Mouse (Mus musculus): Measurements from ENCODE around the gene Pxn. TPM values are rescaled to one million over a fixed set of nuclear protein-coding genes. Genes with fewer than 3 reads are reported as not detected.

Gene Pxn
- polyA plus RNA-seq, 1 experiment from 2014 or later: 15.2 TPM

DNA sequence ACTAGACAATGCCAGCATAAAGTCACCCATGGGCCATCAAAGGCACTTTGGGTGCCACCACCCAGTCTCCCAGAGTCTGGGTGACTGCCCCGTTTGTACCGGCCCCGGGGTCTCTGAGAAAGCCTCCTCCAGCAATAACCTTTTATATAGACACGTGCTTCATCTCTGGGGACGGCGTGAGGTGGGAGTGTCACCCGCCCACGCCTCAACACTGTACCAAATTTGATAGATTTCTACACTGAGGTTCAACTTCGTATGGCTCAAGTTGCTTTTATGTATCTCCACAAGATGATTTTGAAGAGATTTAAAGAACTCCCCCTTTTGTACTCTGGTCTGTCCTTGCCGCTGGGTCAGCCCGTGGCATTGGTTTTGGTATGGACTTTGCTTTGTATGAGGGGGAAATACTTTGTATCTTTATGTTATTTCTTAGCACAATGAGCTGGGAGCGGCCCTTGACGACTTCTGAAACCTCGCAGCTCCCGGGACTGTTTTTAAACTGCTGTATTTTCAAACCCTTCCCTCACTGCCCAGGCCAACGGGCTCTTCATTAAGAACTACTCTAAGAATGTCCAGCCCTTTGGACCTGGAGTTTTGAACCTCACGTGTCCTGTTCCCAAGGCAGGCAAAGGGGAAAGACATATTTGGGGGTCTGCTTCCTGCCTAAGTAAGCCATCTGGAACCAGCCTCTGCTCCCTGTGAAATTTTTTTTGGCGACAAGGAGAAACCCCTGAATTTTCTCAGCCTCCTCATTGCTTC is 48.2 kb downstream of the Pxn start:
- Histone ChIP-seq H3K9ac (no peak overlapping the region), H3K27ac (replicated peaks) (no peak overlapping the region), H3K27me3 (no peaks in the 10 kb centered on the region), H3K36me3 (replicated peaks) (peaks cover 41% of the 10 kb centered on the region), H3K9me3 (replicated peaks) (no peaks in the 10 kb centered on the region), H3K4me3 (replicated peaks) (no peak overlapping the region), H3K4me1 (replicated peaks) (peaks cover 13% of the 10 kb centered on the region), H3K4me2 (no peak overlapping the region)
- no peak for ATAC-seq (ENCODE audit: insufficient read depth)
- 81% methylated on average over 18 of the region's 18 CpGs for WGBS (ENCODE audit: insufficient replicate concordance)

DNA sequence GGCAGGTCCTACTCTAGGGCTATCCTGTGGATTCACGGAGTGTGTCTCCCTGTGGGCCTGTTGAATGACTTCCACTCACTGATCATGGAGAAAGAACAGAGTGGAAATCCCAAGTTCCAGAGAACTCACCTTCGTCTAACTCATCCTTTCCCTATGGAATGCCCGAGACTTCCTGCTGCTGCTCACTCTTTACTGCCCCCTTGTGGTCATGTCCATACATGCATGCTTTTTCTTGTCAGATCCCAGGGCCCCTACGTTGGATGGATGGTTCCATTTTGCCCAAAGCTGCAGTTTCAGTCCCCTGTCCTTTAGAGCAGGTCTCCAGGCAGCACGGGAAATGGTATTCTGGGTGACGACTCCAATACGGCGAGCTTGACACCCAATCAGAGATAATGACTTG is 49.7 kb downstream of the Pxn start:
- no peak overlapping the region for H3K27ac ChIP-seq (replicated peaks)
- H3K4me1 ChIP-seq (replicated peaks): peaks cover 25% of the 10 kb centered on the region
- no peaks in the 10 kb centered on the region for H3K27me3 ChIP-seq
- ATAC-seq (ENCODE audit: insufficient read depth): no peak
- 13% methylated on average over 8 of the region's 8 CpGs for WGBS (ENCODE audit: insufficient replicate concordance)
- H3K9me3 ChIP-seq (replicated peaks): no peaks in the 10 kb centered on the region
- H3K4me3 ChIP-seq (replicated peaks): no peak overlapping the region
- no peak overlapping the region for H3K9ac ChIP-seq
- H3K36me3 ChIP-seq (replicated peaks): peaks cover 39% of the 10 kb centered on the region
- peak overlapping the region; percentile 18; the same call in 1 of the 2 replicates for H3K4me2 ChIP-seq

DNA sequence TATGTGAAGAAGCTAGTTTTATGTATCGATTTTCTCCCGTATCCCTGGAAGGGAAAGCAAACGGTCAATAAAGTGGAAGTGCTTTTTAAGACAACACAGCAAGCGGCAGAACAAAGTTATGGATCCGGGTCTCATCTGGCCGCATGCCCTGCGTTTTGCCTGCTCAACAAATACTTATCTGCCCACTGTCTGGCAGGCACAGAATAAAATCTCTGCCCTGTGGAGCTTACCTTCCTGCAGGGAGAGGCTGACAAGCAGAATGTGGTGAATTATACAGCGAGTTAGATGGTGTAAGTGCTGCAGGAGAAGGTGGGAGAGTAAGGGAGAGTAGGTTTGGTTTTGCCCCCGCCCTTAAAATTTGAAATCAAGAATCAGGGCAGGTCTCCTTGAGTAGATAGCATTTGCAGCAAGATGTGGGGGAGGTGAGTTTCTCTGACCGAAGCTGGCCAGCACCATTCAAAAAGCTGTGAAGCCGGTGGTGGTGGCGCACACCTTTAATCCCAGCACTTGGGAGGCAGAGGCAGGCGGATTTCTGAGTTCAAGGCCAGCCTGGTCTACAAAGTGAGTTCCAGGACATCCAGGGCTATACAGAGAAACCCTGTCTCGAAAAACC is 51.8 kb downstream of the Pxn start:
- no peak overlapping the region for H3K4me2 ChIP-seq
- no peak overlapping the region for H3K4me3 ChIP-seq (replicated peaks)
- H3K27me3 ChIP-seq: no peaks in the 10 kb centered on the region
- peaks cover 43% of the 10 kb centered on the region for H3K4me1 ChIP-seq (replicated peaks)
- H3K9ac ChIP-seq: no peak overlapping the region
- WGBS (ENCODE audit: insufficient replicate concordance): 75% methylated on average over 14 of the region's 14 CpGs
- ATAC-seq (ENCODE audit: insufficient read depth): no peak
- no peaks in the 10 kb centered on the region for H3K9me3 ChIP-seq (replicated peaks)
- peaks cover 42% of the 10 kb centered on the region for H3K36me3 ChIP-seq (replicated peaks)
- no peak overlapping the region for H3K27ac ChIP-seq (replicated peaks)

DNA sequence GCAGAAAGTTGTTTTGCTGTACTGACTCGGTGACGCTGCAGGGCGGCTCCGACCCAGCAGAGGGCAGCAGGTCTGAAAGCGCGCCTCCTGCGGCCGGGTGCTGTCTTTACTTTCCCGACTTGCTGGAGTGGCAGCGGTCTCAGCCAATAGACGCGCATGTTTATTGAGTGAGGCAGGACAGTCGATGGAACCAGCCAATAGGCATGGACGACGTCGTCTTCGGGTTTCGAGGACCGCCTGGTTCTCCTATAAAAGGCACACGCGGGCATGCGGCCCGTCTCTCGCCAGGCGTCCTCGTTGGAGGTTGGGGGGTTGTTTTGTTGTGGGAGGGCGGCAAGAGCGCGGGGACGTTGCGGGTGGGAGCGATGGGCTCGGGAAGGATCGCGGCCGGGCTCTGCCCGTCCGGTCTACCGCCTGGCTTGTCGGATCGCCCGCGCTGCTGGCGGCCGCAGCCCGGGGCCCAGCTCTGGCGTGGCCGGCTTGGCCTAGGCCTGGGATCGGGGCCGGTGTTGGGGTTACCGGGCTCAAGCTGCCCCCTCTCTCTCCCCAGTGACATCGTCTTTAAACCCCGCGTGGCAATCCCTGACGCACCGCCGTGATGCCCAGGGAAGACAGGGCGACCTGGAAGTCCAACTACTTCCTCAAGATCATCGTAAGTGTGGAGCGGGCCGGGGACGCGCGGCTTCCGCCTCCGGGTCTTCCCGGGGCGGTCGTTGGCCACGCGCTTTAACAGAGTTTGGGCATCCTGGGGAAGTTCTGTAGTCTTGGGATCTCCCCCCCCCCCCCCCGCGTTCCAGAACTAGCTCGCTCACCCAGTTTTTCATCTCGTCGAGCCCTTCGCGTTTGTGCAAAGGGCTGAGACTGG is 53.0 kb downstream of the Pxn start, which contains the start of gene Rplp0:
Gene Rplp0, plus strand, starts transcription at position 231 of the 865 bp plus-strand sequence.
- H3K4me3 ChIP-seq (replicated peaks): peak within 1 kb of the TSS; percentile 94
- no peaks in the 10 kb centered on the region for H3K27me3 ChIP-seq
- H3K9me3 ChIP-seq (replicated peaks): no peaks in the 10 kb centered on the region
- H3K4me2 ChIP-seq: peak within 1 kb of the TSS; percentile 87
- ATAC-seq (ENCODE audit: insufficient read depth): peak; percentile 96
- H3K36me3 ChIP-seq (replicated peaks): peaks cover 41% of the 10 kb centered on the region
- under 1% methylated on average over 78 of the region's 78 CpGs for WGBS (ENCODE audit: insufficient replicate concordance)
- H3K9ac ChIP-seq: peak within 1 kb of the TSS; percentile 98
- H3K4me1 ChIP-seq (replicated peaks): peaks cover 50% of the 10 kb centered on the region
- peak within 1 kb of the TSS; percentile 87 for H3K27ac ChIP-seq (replicated peaks)

GRCm38 (mm10) chr5:115560336-115560905 is 53.9 kb downstream of the Pxn start:
- peak overlapping the region; percentile 87 for H3K4me2 ChIP-seq
- H3K4me3 ChIP-seq (replicated peaks): peak overlapping the region; percentile 94
- H3K4me1 ChIP-seq (replicated peaks): peaks cover 56% of the 10 kb centered on the region
- ATAC-seq (ENCODE audit: insufficient read depth): no peak
- WGBS (ENCODE audit: insufficient replicate concordance): 17% methylated on average over 13 of the region's 13 CpGs
- H3K9me3 ChIP-seq (replicated peaks): no peaks in the 10 kb centered on the region
- H3K9ac ChIP-seq: peak overlapping the region; percentile 98
- H3K36me3 ChIP-seq (replicated peaks): peaks cover 41% of the 10 kb centered on the region
- no peaks in the 10 kb centered on the region for H3K27me3 ChIP-seq
- peak overlapping the region; percentile 87 for H3K27ac ChIP-seq (replicated peaks)

GRCm38 (mm10) chr5:115563771-115564585 is 57.5 kb downstream of the Pxn start:
- H3K4me1 ChIP-seq (replicated peaks): peaks cover 76% of the 10 kb centered on the region
- H3K27ac ChIP-seq (replicated peaks): peak overlapping the region; percentile 74
- H3K4me3 ChIP-seq (replicated peaks): peak overlapping the region; percentile 78; the same call in 1 of the 2 replicates
- peaks cover 41% of the 10 kb centered on the region for H3K36me3 ChIP-seq (replicated peaks)
- WGBS (ENCODE audit: insufficient replicate concordance): 35% methylated on average over 5 of the region's 5 CpGs
- no peaks in the 10 kb centered on the region for H3K9me3 ChIP-seq (replicated peaks)
- H3K4me2 ChIP-seq: peak overlapping the region; percentile 94
- H3K27me3 ChIP-seq: no peaks in the 10 kb centered on the region
- no peak for ATAC-seq (ENCODE audit: insufficient read depth)
- H3K9ac ChIP-seq: no peak overlapping the region

DNA sequence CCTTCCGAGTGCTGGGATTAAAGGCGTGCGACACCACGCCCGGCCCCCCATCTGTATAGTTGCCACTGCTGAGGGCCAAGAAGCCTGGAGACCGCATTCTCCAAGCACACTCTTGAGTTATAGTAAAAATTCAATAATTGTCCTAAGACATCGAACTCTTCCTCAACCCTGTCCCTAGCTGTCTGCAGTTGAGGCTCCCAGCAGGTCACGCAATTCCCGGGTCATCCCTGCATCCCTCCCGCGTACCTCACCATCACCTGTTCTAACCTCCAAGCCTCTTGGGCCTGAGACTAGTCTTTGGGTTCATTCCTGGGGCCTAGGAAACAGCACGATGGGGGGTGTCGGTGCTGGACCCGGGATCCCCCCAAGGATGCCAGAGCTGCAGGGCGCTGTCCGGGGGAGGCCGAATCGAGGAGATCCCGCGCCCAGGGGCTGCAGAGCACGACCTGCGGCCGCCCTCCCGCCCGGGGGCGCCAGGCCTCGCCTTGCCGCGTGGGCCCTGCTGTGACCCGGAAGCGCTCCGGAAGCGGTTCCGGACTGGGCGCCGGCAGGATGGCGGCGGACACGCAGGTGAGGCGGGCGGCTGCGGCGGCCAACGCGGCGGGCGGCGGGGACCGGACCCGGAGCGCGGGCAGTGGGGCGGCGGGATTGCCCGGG is 58.4 kb downstream of the Pxn start, which contains the start of gene Gcn1l1:
Gene Gcn1l1, plus strand, starts transcription at position 518 of the 657 bp plus-strand sequence.
- Histone ChIP-seq H3K4me2 (peak within 1 kb of the TSS; percentile 94), H3K9ac (peak within 1 kb of the TSS; percentile 80), H3K4me1 (replicated peaks) (peaks cover 81% of the 10 kb centered on the region), H3K4me3 (replicated peaks) (peak within 1 kb of the TSS; percentile 78), H3K9me3 (replicated peaks) (no peaks in the 10 kb centered on the region), H3K27ac (replicated peaks) (peak within 1 kb of the TSS; percentile 74), H3K36me3 (replicated peaks) (peaks cover 41% of the 10 kb centered on the region), H3K27me3 (no peaks in the 10 kb centered on the region)
- WGBS (ENCODE audit: insufficient replicate concordance): 3% methylated on average over 54 of the region's 55 CpGs
- ATAC-seq (ENCODE audit: insufficient read depth): peak; percentile 75

DNA sequence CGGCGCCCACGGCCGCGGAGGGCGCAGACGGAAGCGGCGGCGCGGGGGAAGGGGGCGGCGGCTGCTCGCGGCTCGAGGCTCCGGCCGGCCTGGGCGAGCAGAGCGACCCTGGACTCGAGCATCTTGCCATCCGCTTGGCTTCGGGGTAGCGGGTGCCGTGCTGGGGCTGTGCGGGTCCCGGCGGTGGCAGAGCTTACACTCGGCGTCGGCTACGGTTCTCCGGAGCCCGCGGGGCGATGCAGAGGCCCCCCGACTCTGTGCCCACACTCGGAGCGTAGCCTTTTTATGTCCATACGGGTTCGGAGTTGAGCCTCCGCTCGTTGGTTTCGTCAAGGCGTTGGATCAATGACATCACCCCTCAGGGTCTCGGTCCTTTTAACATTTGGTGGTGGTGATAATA is 58.9 kb downstream of the Pxn start:
- peaks cover 39% of the 10 kb centered on the region for H3K36me3 ChIP-seq (replicated peaks)
- WGBS (ENCODE audit: insufficient replicate concordance): under 1% methylated on average over 35 of the region's 46 CpGs
- H3K9me3 ChIP-seq (replicated peaks): no peaks in the 10 kb centered on the region
- H3K27me3 ChIP-seq: no peaks in the 10 kb centered on the region
- peak; percentile 22 for ATAC-seq (ENCODE audit: insufficient read depth)
- H3K27ac ChIP-seq (replicated peaks): peak overlapping the region; percentile 74
- H3K4me1 ChIP-seq (replicated peaks): peaks cover 78% of the 10 kb centered on the region
- peak overlapping the region; percentile 80 for H3K9ac ChIP-seq
- H3K4me2 ChIP-seq: peak overlapping the region; percentile 94
- H3K4me3 ChIP-seq (replicated peaks): peak overlapping the region; percentile 78

GRCm38 (mm10) chr5:115568681-115569080 is 62.2 kb downstream of the Pxn start:
- ATAC-seq (ENCODE audit: insufficient read depth): no peak
- Histone ChIP-seq H3K27me3 (no peaks in the 10 kb centered on the region), H3K4me2 (0 out of 2 replicates have a peak overlapping the region, but pooled peaks have one; percentile 20), H3K9ac (no peak overlapping the region), H3K9me3 (replicated peaks) (no peaks in the 10 kb centered on the region), H3K4me3 (replicated peaks) (no peak overlapping the region), H3K4me1 (replicated peaks) (peaks cover 52% of the 10 kb centered on the region), H3K36me3 (replicated peaks) (peaks cover 28% of the 10 kb centered on the region), H3K27ac (replicated peaks) (peak overlapping the region; percentile 61)
- WGBS (ENCODE audit: insufficient replicate concordance): 72% methylated on average over 10 of the region's 10 CpGs
